Mouse (Mus musculus) brain, embryonic 14.5 days (tissue): ENCODE data around the gene Mutyh.
A peak's percentile ranks its signal among the peaks of the same experiment; 100 is the strongest.

ENCODE experiments used
- CTCF ChIP-seq: fragments of 200-500 bp; IDR thresholded peaks from 2 replicates; pipeline ENCODE4 v1.5.1; 2012; ENCODE audit warnings: inconsistent platforms, mild to moderate bottlenecking, moderate library complexity, borderline replicate concordance; ENCODE audit not compliant: insufficient read depth, insufficient read length; ENCODE audit errors: extremely low read depth
- POLR2A ChIP-seq: fragments of 200-500 bp; IDR thresholded peaks from 2 replicates; pipeline ENCODE4 v1.6.1; 2012; ENCODE audit warnings: mild to moderate bottlenecking, inconsistent platforms, borderline replicate concordance; ENCODE audit not compliant: poor library complexity, insufficient read depth, insufficient read length, severe bottlenecking; ENCODE audit errors: extremely low read depth

DNA sequence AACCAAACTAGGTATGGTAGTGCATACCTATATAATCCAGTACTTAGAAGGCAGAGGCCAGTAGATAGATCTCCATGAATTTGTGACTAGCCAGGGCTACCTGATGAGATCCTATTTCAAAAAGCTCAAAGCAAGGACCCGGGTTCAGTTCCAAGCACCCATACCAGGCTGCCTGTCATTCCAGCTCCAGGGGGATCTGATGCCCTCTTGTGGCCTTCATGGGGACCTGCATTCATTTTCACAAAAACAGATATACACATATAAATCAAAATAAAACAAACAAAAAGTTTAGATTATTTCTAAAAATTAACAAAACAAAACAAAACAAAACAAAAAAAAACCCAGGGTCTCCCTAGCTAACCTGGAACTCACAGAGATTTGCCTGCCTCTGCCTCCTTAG is 20.9 kb upstream of the Mutyh start:
- TF ChIP-seq CTCF (peak; percentile 10; the same call in 1 of the 2 replicates), POLR2A (no peak)
